Mouse (Mus musculus) stomach, embryonic 16.5 days (tissue): ENCODE measurements around the gene Abl1. TPM values are rescaled to one million over a fixed set of nuclear protein-coding genes. Genes with fewer than 3 reads are reported as not detected.

Experiments
- ATAC-seq: fragments of 200-750 bp; cut with Nextera tagmentation; 2 replicates; pipeline ENCODE4 v1.8.0; 2017; ENCODE audit warnings: moderate number of reproducible peaks, moderate TSS enrichment; ENCODE audit not compliant: insufficient read depth, low FRiP score
- H3K27ac ChIP-seq: fragments of 300-500 bp; sonication (generic); 2 replicates; pipeline ENCODE4 v1.5.1; 2014; ENCODE audit warnings: low read length
- H3K27me3 ChIP-seq: fragments of 300-500 bp; sonication (generic); 2 replicates; pipeline ENCODE4 v1.6.1; 2014; ENCODE audit warnings: low read length, control low read depth, mixed read lengths; ENCODE audit not compliant: control insufficient read depth, insufficient read depth
- H3K36me3 ChIP-seq: fragments of 300-500 bp; sonication (generic); 2 replicates; pipeline ENCODE4 v1.6.1; 2014; ENCODE audit warnings: low read length; ENCODE audit not compliant: control insufficient read depth, insufficient read depth
- H3K4me1 ChIP-seq: fragments of 300-500 bp; sonication (generic); 2 replicates; pipeline ENCODE4 v1.6.1; 2014; ENCODE audit warnings: low read length, control low read depth, mixed read lengths; ENCODE audit not compliant: control insufficient read depth, insufficient read depth
- H3K4me2 ChIP-seq: fragments of 300-500 bp; sonication (generic); 2 replicates; pipeline ENCODE4 v1.6.1; 2014; ENCODE audit warnings: low read depth, low read length, mixed read lengths
- H3K4me3 ChIP-seq: fragments of 300-500 bp; sonication (generic); replicated peaks from 2 replicates; pipeline ENCODE4 v1.5.1; 2014; ENCODE audit warnings: mild to moderate bottlenecking, low read length
- H3K9ac ChIP-seq: fragments of 300-500 bp; sonication (generic); 2 replicates; pipeline ENCODE4 v1.6.1; 2014; ENCODE audit warnings: low read length
- H3K9me3 ChIP-seq: fragments of 300-500 bp; sonication (generic); replicated peaks from 2 replicates; pipeline ENCODE4 v1.6.1; 2016; ENCODE audit warnings: low read length, control low read depth; ENCODE audit not compliant: control insufficient read depth
- WGBS: fragments of 180-500 bp; shearing (Covaris S2); extraction: QIAGEN DNeasy Blood & Tissue Kit; methylation state at CpG from one replicate; pipeline ENCODE4 v1.1.7; 2014; 5-methylcytosine and 5-hydroxymethylcytosine counted together
- polyA plus RNA-seq: library from polyadenylated mRNA; unstranded; fragments of >200 nt; fragmentation: Nextera tagmentation; extraction: Ambion mirVana; gene quantifications from 2 replicates; pipeline ENCODE4 v1.2.1, GENCODE M21; 2015

The Abl1 gene
- polyA plus RNA-seq, 1 experiment from 2014 or later = 30.4 TPM

- Histone ChIP-seq H3K9ac (no peak overlapping the region), H3K27ac (no peak overlapping the region), H3K4me2 (no peak overlapping the region), H3K4me1 (no peaks in the 10 kb centered on the region), H3K27me3 (no peaks in the 10 kb centered on the region), H3K9me3 (no peaks in the 10 kb centered on the region), H3K4me3 (no peak overlapping the region), H3K36me3 (peaks cover 35% of the 10 kb centered on the region)
- WGBS = 71% methylated on average over 8 of the region's 8 CpGs
- ATAC-seq = no peak
Measured at GRCm38 (mm10) chr2:31782958-31783602, 94.9 kb downstream of the Abl1 start.

- no peaks in the 10 kb centered on the region for H3K27me3 ChIP-seq
- 29% methylated on average over 9 of the region's 9 CpGs for WGBS
- ATAC-seq = peak; percentile 69; the same call in 1 of the 2 replicates
- H3K9ac ChIP-seq = no peak overlapping the region
- H3K4me1 ChIP-seq = no peaks in the 10 kb centered on the region
- H3K4me2 ChIP-seq = no peak overlapping the region
- H3K4me3 ChIP-seq = no peak overlapping the region
- peaks cover 18% of the 10 kb centered on the region for H3K36me3 ChIP-seq
- no peaks in the 10 kb centered on the region for H3K9me3 ChIP-seq
- H3K27ac ChIP-seq = no peak overlapping the region
Measured at GRCm38 (mm10) chr2:31785074-31785473, 96.9 kb downstream of the Abl1 start.

GRCm38 (mm10) chr2:31787029-31787428 lies 98.9 kb downstream of the Abl1 start:
- Histone ChIP-seq H3K4me2 (no peak overlapping the region), H3K9me3 (no peaks in the 10 kb centered on the region), H3K36me3 (peaks cover 24% of the 10 kb centered on the region), H3K27ac (no peak overlapping the region), H3K27me3 (no peaks in the 10 kb centered on the region), H3K4me3 (no peak overlapping the region), H3K9ac (no peak overlapping the region), H3K4me1 (no peaks in the 10 kb centered on the region)
- ATAC-seq = no peak
- whole genome bisulfite sequencing = 20% methylated on average over 7 of the region's 7 CpGs

GRCm38 (mm10) chr2:31788227-31788626 lies 100.1 kb downstream of the Abl1 start:
- H3K4me2 ChIP-seq = no peak overlapping the region
- WGBS = 69% methylated on average over 3 of the region's 3 CpGs
- H3K27ac ChIP-seq = no peak overlapping the region
- no peaks in the 10 kb centered on the region for H3K4me1 ChIP-seq
- H3K4me3 ChIP-seq = no peak overlapping the region
- peaks cover 24% of the 10 kb centered on the region for H3K36me3 ChIP-seq
- no peaks in the 10 kb centered on the region for H3K9me3 ChIP-seq
- ATAC-seq = no peak
- H3K9ac ChIP-seq = no peak overlapping the region
- H3K27me3 ChIP-seq = no peaks in the 10 kb centered on the region

- no peak overlapping the region for H3K4me3 ChIP-seq
- H3K27ac ChIP-seq = no peak overlapping the region
- H3K9me3 ChIP-seq = no peaks in the 10 kb centered on the region
- no peak overlapping the region for H3K4me2 ChIP-seq
- ATAC-seq = no peak
- H3K9ac ChIP-seq = no peak overlapping the region
- no peaks in the 10 kb centered on the region for H3K27me3 ChIP-seq
- WGBS = 95% methylated on average over 2 of the region's 2 CpGs
- H3K36me3 ChIP-seq = peaks cover 21% of the 10 kb centered on the region
- H3K4me1 ChIP-seq = no peaks in the 10 kb centered on the region
Measured at GRCm38 (mm10) chr2:31789215-31789614, 101.0 kb downstream of the Abl1 start.

- Histone ChIP-seq H3K4me3 (no peak overlapping the region), H3K36me3 (peaks cover 13% of the 10 kb centered on the region; the same call in 1 of the 2 replicates), H3K4me1 (no peaks in the 10 kb centered on the region), H3K9me3 (no peaks in the 10 kb centered on the region), H3K27me3 (no peaks in the 10 kb centered on the region), H3K27ac (no peak overlapping the region), H3K9ac (no peak overlapping the region), H3K4me2 (no peak overlapping the region)
- WGBS = 84% methylated on average over 13 of the region's 13 CpGs
- ATAC-seq = no peak
Measured at GRCm38 (mm10) chr2:31790728-31791251, 102.6 kb downstream of the Abl1 start.

GRCm38 (mm10) chr2:31791260-31791659 lies 103.1 kb downstream of the Abl1 start:
- no peak overlapping the region for H3K4me3 ChIP-seq
- WGBS = 93% methylated on average over 8 of the region's 8 CpGs
- H3K27ac ChIP-seq = no peak overlapping the region
- no peaks in the 10 kb centered on the region for H3K9me3 ChIP-seq
- no peak overlapping the region for H3K4me2 ChIP-seq
- H3K36me3 ChIP-seq = peaks cover 12% of the 10 kb centered on the region; the same call in 1 of the 2 replicates
- no peak overlapping the region for H3K9ac ChIP-seq
- no peaks in the 10 kb centered on the region for H3K4me1 ChIP-seq
- ATAC-seq = no peak
- H3K27me3 ChIP-seq = no peaks in the 10 kb centered on the region

- Histone ChIP-seq H3K27ac (no peak overlapping the region), H3K9ac (no peak overlapping the region), H3K4me1 (no peaks in the 10 kb centered on the region), H3K36me3 (peaks cover 14% of the 10 kb centered on the region), H3K9me3 (no peaks in the 10 kb centered on the region), H3K4me2 (no peak overlapping the region), H3K4me3 (no peak overlapping the region), H3K27me3 (no peaks in the 10 kb centered on the region)
- ATAC-seq = no peak
- 76% methylated on average over 6 of the region's 6 CpGs for WGBS
Measured at GRCm38 (mm10) chr2:31792611-31793010, 104.4 kb downstream of the Abl1 start.

GRCm38 (mm10) chr2:31796943-31797342 lies 108.8 kb downstream of the Abl1 start:
- Histone ChIP-seq H3K27ac (no peak overlapping the region), H3K27me3 (no peaks in the 10 kb centered on the region), H3K36me3 (peaks cover 41% of the 10 kb centered on the region), H3K4me2 (no peak overlapping the region), H3K4me1 (no peaks in the 10 kb centered on the region), H3K9ac (no peak overlapping the region), H3K9me3 (no peaks in the 10 kb centered on the region), H3K4me3 (no peak overlapping the region)
- no peak for ATAC-seq
- WGBS = 88% methylated on average over 3 of the region's 3 CpGs
